Mouse (Mus musculus): ENCODE data around the gene Rnf126. TPM values are rescaled to one million over a fixed set of nuclear protein-coding genes. Genes with fewer than 3 reads are reported as not detected.
"Not testable (repeated sequence)": the region's sequence is repeated elsewhere in the genome, so short reads cannot be mapped to it uniquely, and the experiment has no call there.

Rnf126 gene
- polyA plus RNA-seq, 1 experiment, result 27.6 TPM

GRCm38 (mm10) chr10:79767372-79768244, 856 bp upstream of the Rnf126 start:
- Histone ChIP-seq H3K4me1 (ENCODE audit: control insufficient read depth, insufficient read depth, low read length) (peaks cover 31% of the 10 kb centered on the region), H3K27ac (ENCODE audit: insufficient read depth, low read depth, low read length) (peak overlapping the region; percentile 42), H3K4me3 (ENCODE audit: insufficient read depth, low read length) (peak overlapping the region; percentile 86)
- TF ChIP-seq POLR2A (IDR thresholded peaks at IDR 0.05; ENCODE audit: borderline replicate concordance, low read depth, low read length) (no peak), CTCF (IDR thresholded peaks at IDR 0.05; ENCODE audit: low read depth, low read length) (no peak)

DNA sequence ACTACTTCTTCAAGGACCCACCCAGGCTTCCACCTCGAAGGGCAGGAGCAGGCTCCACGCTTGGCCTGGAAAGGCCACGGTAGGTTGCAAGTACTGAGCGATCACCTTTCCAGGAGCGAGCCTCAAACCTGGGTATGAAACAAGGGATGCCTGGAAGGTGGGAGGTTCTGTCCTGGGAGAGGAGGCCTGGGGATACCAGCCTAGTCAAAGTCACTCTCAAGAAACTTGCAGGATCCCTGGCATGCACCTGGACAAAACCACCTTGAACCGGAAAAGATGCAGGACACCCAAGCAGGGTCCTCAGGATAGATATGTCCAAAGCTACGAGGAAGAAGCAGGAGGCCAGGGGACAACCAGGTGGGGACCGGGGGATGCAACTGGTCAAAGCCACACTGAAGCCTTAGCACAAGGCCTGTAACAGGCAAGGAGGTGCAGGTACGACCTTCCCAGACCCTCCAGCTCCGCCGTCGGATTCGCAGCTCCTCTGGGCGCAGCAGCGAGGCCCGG, 698 bp downstream of the Rnf126 start:
- peaks cover 31% of the 10 kb centered on the region for H3K4me1 ChIP-seq (ENCODE audit: control insufficient read depth, insufficient read depth, low read length)
- peak overlapping the region; percentile 86 for H3K4me3 ChIP-seq (ENCODE audit: insufficient read depth, low read length)
- no peak overlapping the region for H3K27ac ChIP-seq (ENCODE audit: insufficient read depth, low read depth, low read length)
- TF ChIP-seq POLR2A (IDR thresholded peaks at IDR 0.05; ENCODE audit: borderline replicate concordance, low read depth, low read length) (no peak), CTCF (IDR thresholded peaks at IDR 0.05; ENCODE audit: low read depth, low read length) (no peak)

GRCm38 (mm10) chr10:79765228-79765745, 1.5 kb downstream of the Rnf126 start:
- Histone ChIP-seq H3K4me3 (ENCODE audit: insufficient read depth, low read length) (peak overlapping the region; percentile 86), H3K27ac (ENCODE audit: insufficient read depth, low read depth, low read length) (no peak overlapping the region), H3K4me1 (ENCODE audit: control insufficient read depth, insufficient read depth, low read length) (peaks cover 31% of the 10 kb centered on the region)
- TF ChIP-seq CTCF (IDR thresholded peaks at IDR 0.05; ENCODE audit: low read depth, low read length), result no peak
- TF ChIP-seq POLR2A (IDR thresholded peaks at IDR 0.05; ENCODE audit: borderline replicate concordance, low read depth, low read length), result no peak

GRCm38 (mm10) chr10:79764234-79764633, 2.5 kb downstream of the Rnf126 start:
- no peak overlapping the region for H3K27ac ChIP-seq (ENCODE audit: insufficient read depth, low read depth, low read length)
- peaks cover 31% of the 10 kb centered on the region for H3K4me1 ChIP-seq (ENCODE audit: control insufficient read depth, insufficient read depth, low read length)
- H3K4me3 ChIP-seq (ENCODE audit: insufficient read depth, low read length), result no peak overlapping the region
- TF ChIP-seq POLR2A (IDR thresholded peaks at IDR 0.05; ENCODE audit: borderline replicate concordance, low read depth, low read length), result no peak

DNA sequence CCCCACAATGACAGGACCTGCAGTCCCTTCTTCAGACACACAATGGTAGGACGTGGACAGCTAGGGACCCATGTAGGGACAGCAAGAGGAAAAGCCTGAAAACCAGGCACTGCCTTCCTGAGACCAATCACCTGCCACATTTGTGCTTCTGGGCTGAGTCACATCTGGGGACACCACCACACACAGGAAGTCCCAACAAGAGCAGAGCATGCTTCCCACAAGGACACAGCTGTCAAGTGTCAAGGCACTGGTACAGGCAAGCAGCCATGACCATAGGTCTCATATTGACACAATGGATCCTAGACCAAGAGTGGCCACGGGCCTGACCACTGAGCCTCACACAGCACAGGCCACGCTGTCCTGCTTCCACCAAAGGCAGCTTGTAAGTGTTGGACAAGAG, 3.9 kb downstream of the Rnf126 start:
- Histone ChIP-seq H3K4me1 (ENCODE audit: control insufficient read depth, insufficient read depth, low read length) (peaks cover 29% of the 10 kb centered on the region), H3K27ac (ENCODE audit: insufficient read depth, low read depth, low read length) (no peak overlapping the region), H3K4me3 (ENCODE audit: insufficient read depth, low read length) (no peak overlapping the region)
- TF ChIP-seq POLR2A (IDR thresholded peaks at IDR 0.05; ENCODE audit: borderline replicate concordance, low read depth, low read length) (no peak), CTCF (IDR thresholded peaks at IDR 0.05; ENCODE audit: low read depth, low read length) (no peak)

DNA sequence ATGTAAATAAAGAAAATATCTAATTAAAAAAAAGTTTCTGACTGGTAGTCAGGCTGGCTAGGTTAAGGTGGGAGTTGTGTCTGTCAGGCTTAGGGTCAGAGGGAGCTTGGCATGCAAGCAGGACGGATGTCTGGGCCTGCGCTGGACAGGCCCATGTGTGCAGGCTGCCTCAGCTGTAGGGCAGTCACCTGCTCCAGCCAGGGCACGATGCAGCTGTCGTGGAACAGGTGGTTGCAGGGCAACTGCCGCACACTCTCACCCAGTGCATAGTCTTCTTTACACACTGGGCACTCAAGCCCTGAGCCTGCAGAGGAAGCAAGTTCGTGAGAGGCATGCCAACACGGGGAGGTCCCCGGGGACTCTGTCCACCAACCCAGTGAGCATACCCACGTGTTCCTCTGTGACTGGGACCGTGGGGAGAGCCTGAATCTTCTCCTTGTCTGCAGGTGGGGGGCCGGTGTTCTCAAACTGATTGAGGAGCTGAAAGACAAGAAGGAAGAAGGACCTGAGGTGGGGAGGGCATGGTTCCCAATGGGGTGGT, 6.1 kb downstream of the Rnf126 start:
- no peak overlapping the region for H3K4me3 ChIP-seq (ENCODE audit: insufficient read depth, low read length)

GRCm38 (mm10) chr10:79759675-79760074, 7.1 kb downstream of the Rnf126 start:
- not testable (repeated sequence) for H3K4me3 ChIP-seq (ENCODE audit: insufficient read depth, low read length)
- H3K4me1 ChIP-seq (ENCODE audit: control insufficient read depth, insufficient read depth, low read length), result peaks cover 18% of the 10 kb centered on the region

More for the DNA sequence above, 6.1 kb downstream of the Rnf126 start:
- TF ChIP-seq POLR2A (IDR thresholded peaks at IDR 0.05; ENCODE audit: borderline replicate concordance, low read depth, low read length) (no peak), CTCF (IDR thresholded peaks at IDR 0.05; ENCODE audit: low read depth, low read length) (no peak)
- peaks cover 27% of the 10 kb centered on the region for H3K4me1 ChIP-seq (ENCODE audit: control insufficient read depth, insufficient read depth, low read length)
- H3K27ac ChIP-seq (ENCODE audit: insufficient read depth, low read depth, low read length), result no peak overlapping the region

DNA sequence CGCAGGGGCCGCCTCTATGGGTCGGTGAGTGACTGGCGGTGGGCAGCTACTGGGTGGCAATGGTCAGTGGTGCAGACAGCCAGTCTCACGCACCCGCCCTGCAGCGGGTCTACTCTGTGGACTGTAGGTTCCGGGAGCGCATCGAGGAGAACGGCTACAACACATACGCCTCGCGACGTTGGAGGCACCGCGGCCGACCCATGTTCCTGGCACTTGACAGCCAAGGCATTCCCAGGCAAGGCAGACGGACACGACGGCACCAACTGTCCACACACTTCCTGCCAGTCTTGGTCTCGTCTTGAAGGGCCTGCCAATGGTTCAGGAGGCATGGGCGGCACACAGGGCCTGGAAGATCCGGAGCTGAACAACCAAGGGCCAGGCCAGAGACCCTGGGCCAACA, 10.1 kb downstream of the Rnf126 start:
- no peak overlapping the region for H3K4me3 ChIP-seq (ENCODE audit: insufficient read depth, low read length)
- TF ChIP-seq CTCF (IDR thresholded peaks at IDR 0.05; ENCODE audit: low read depth, low read length), result no peak
- no peak for TF ChIP-seq POLR2A (IDR thresholded peaks at IDR 0.05; ENCODE audit: borderline replicate concordance, low read depth, low read length)
- no peak overlapping the region for H3K27ac ChIP-seq (ENCODE audit: insufficient read depth, low read depth, low read length)
- H3K4me1 ChIP-seq (ENCODE audit: control insufficient read depth, insufficient read depth, low read length), result no peaks in the 10 kb centered on the region

More at GRCm38 (mm10) chr10:79759675-79760074, 7.1 kb downstream of the Rnf126 start:
- H3K27ac ChIP-seq (ENCODE audit: insufficient read depth, low read depth, low read length), result not testable (repeated sequence)

DNA sequence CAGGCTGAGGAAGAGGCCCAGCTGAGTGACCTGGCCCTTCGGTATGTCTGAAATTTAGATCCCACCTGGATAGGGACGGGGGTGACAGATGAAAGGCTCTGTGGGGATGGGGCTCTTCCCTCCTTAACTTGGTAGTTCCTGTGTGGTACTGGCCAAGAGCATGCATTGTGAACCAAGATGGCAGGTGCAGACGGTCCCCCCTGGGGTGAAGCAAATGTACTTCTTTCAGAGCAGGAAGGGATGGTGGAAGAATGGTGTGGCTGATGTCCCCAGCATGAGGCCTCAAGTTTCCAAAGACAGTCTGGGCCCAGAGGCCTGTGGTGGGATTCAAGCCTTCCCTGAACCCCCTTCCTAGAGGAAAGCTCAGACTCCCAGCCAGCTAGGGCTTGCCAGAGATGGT, 10.9 kb downstream of the Rnf126 start:
- no peak overlapping the region for H3K27ac ChIP-seq (ENCODE audit: insufficient read depth, low read depth, low read length)
- no peaks in the 10 kb centered on the region for H3K4me1 ChIP-seq (ENCODE audit: control insufficient read depth, insufficient read depth, low read length)
- no peak overlapping the region for H3K4me3 ChIP-seq (ENCODE audit: insufficient read depth, low read length)
- TF ChIP-seq POLR2A (IDR thresholded peaks at IDR 0.05; ENCODE audit: borderline replicate concordance, low read depth, low read length) (no peak), CTCF (IDR thresholded peaks at IDR 0.05; ENCODE audit: low read depth, low read length) (no peak)
